9 mouse cellular contexts compared by ENCODE assay signal in genomic region chr19:42317648-42318425, GRCm38 (mm10).
DNase-seq lines count a peak whose midpoint lies in the region; ATAC-seq and TF ChIP-seq lines count a peak whose summit lies in the region.
"Had no signal": no experiment of that assay in that cellular context is flagged by ENCODE, and none has a peak within 500 bp of the region (broad histone marks: within the 10 kb centered on the region; RNA-seq: fewer than 3 reads in every experiment).

No protein-coding gene starts in this region.

- no peak overlapping the region for H3K27ac ChIP-seq in lung, embryonic 14.5 days (ENCODE audit: low read depth)
- H3K27ac ChIP-seq in gastrocnemius, adult 2 months: no peak overlapping the region

- no peak for ATAC-seq in lung, embryonic 14.5 days (ENCODE audit: insufficient read depth)
- ATAC-seq in CD4-positive, CD25-positive, alpha-beta regulatory T cell, adult 4 months: no peak

- H3K4me2 ChIP-seq in lung, embryonic 14.5 days: no peak overlapping the region

- no peak for TF ChIP-seq POLR2A in lung, adult 2 months (IDR thresholded peaks at IDR 0.05; ENCODE audit: borderline replicate concordance, extremely low read depth, low read depth, low read length)

- H3K27me3 ChIP-seq in lung, embryonic 14.5 days (ENCODE audit: insufficient read depth, low read length): 0 out of 2 replicates have a peak, but pooled peaks cover 2% of the 10 kb centered on the region

- peak; percentile 37 for DNase-seq in lung, embryonic 14.5 days
- DNase-seq in lung, adult 2 months: no peak
- DNase-seq in frontal cortex, postnatal 14 days (ENCODE audit: low spot score in 2 of 2): peak; percentile 29 to 32
- peak; percentile 58 to 69 for DNase-seq in left cerebral cortex, adult 9 months (ENCODE audit: low spot score in 2 of 2)
- DNase-seq in right cerebral cortex, postnatal 25 days: peak; percentile 52
- no peak for DNase-seq in gastrocnemius, adult 2 months
- DNase-seq in ovary, adult 18-20 months (ENCODE audit: low spot score): no peak
- DNase-seq: kidney, postnatal 4 days had no signal

- no peaks in the 10 kb centered on the region for H3K36me3 ChIP-seq in lung, embryonic 14.5 days (ENCODE audit: insufficient read depth)

- H3K9me3 ChIP-seq in lung, embryonic 14.5 days (ENCODE audit: low read depth, low read length): no peaks in the 10 kb centered on the region

- TF ChIP-seq CTCF in lung, embryonic 14.5 days (IDR thresholded peaks at IDR 0.05; ENCODE audit: low read depth): no peak
- TF ChIP-seq CTCF in lung, adult 2 months (IDR thresholded peaks at IDR 0.05; ENCODE audit: insufficient read depth, low read length): no peak
- no peak for TF ChIP-seq CTCF in gastrocnemius, adult 2 months (IDR thresholded peaks at IDR 0.05)

- WGBS in lung, embryonic 14.5 days: 35% methylated on average over 18 of the region's 18 CpGs
- 34% methylated on average over 18 of the region's 18 CpGs for WGBS in lung, adult 2 months

- intact Hi-C loops in gastrocnemius, adult 2 months (cut with DNase I): loop anchor here (5.0 kb wide), 1 partner anchor 109 kb away; no protein-coding TSS in a partner anchor

- H3K4me3 ChIP-seq in lung, embryonic 14.5 days (ENCODE audit: low read depth, low read length): no peak overlapping the region
- no peak overlapping the region for H3K4me3 ChIP-seq in lung, adult 2 months (replicated peaks; ENCODE audit: extremely low read depth, low read depth, low read length)
- H3K4me3 ChIP-seq in gastrocnemius, adult 2 months: no peak overlapping the region

- no peaks in the 10 kb centered on the region for H3K4me1 ChIP-seq in lung, embryonic 14.5 days (ENCODE audit: insufficient read depth)
- H3K4me1 ChIP-seq in lung, adult 2 months (ENCODE audit: control insufficient read depth, insufficient read depth, low read length): no peaks in the 10 kb centered on the region

- H3K9ac ChIP-seq in lung, embryonic 14.5 days: no peak overlapping the region

Comparison
In these comparisons a context has a peak if more than half of its experiments do, and no peak if none do; other contexts are left out.
1. DNase-seq: peak in lung, embryonic 14.5 days (single experiment), frontal cortex, postnatal 14 days (2 of 2), left cerebral cortex, adult 9 months (2 of 2) and right cerebral cortex, postnatal 25 days (single experiment); none in lung, adult 2 months (single experiment), gastrocnemius, adult 2 months (single experiment) and ovary, adult 18-20 months (single experiment).